Mouse (Mus musculus) erythroblast, embryonic 14.5 days (primary cell): ENCODE data around the gene Tpd52l2.

Experiments used
- GATA1 ChIP-seq: IDR thresholded peaks from 2 replicates; pipeline ENCODE4 v1.6.1; 2012; ENCODE audit warnings: low read length, inconsistent platforms, mixed read lengths
- TAL1 ChIP-seq: IDR thresholded peaks from 3 replicates; pipeline ENCODE4 v1.6.1; 2012; ENCODE audit warnings: low read length, inconsistent platforms, mixed read lengths

DNA sequence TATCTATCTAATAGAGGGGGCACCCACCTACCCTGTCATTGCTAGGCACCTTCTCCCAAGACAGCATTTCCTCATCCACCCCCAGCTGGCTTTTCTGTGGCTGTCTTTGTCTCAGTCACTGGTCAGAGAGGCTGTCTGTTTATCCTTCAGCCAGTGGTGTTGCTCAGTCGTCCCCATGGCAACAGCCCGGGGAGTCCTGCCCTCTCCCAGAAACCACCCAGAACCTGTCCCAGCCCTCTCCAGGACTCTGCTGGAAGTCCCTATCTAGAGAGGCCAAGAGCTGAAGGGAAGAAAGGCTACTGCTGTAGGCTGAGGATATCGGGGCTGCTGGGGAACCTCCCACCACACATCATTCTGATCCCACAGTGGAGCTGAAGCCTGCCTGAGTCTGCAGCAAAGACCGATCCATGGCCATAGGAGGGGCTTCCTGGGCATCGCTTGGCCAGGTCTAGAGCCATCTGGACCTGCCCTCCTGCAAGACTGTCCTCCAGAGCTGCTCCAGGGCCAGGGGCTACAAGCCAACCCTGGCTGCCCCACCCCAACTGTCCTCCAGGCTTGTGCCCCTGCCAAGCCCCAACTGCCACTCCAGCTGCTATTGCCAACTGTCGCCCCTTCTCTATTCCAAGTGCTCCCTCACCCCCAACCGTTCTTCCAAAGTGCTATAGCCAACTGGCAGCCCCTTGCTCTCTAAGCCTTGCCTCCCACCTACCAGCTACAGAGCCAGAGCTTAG lies 33.8 kb upstream of the Tpd52l2 start:
- TF ChIP-seq TAL1 (no peak), GATA1 (no peak)
